Mouse (Mus musculus) hindbrain, embryonic 12.5 days (tissue): Measurements from ENCODE around the gene Iqsec2. TPM values are rescaled to one million over a fixed set of nuclear protein-coding genes. Genes with fewer than 3 reads are reported as not detected.
A peak's percentile ranks its signal among the peaks of the same experiment; 100 is the strongest.

ENCODE experiments used
- ATAC-seq: fragments of 200-750 bp; cut with Nextera tagmentation; 2 replicates; pipeline ENCODE4 v1.8.0; 2017; ENCODE audit warnings: moderate TSS enrichment; ENCODE audit not compliant: low FRiP score
- H3K27ac ChIP-seq: fragments of 300-500 bp; sonication (generic); 2 replicates; pipeline ENCODE4 v1.5.1; 2016; ENCODE audit warnings: mild to moderate bottlenecking
- H3K27me3 ChIP-seq: fragments of 300-500 bp; sonication (generic); 2 replicates; pipeline ENCODE4 v1.6.1; 2016; ENCODE audit warnings: mild to moderate bottlenecking
- H3K36me3 ChIP-seq: fragments of 300-500 bp; sonication (generic); 2 replicates; pipeline ENCODE4 v1.6.1; 2016; ENCODE audit warnings: mild to moderate bottlenecking
- H3K4me1 ChIP-seq: fragments of 300-500 bp; sonication (generic); 2 replicates; pipeline ENCODE4 v1.6.1; 2016
- H3K4me2 ChIP-seq: fragments of 300-500 bp; sonication (generic); replicated peaks from 2 replicates; pipeline ENCODE4 v1.6.1; 2016; ENCODE audit warnings: mild to moderate bottlenecking
- H3K4me3 ChIP-seq: fragments of 300-500 bp; sonication (generic); 2 replicates; pipeline ENCODE4 v1.5.1; 2016; ENCODE audit warnings: mild to moderate bottlenecking
- H3K9ac ChIP-seq: fragments of 300-500 bp; sonication (generic); 2 replicates; pipeline ENCODE4 v1.6.1; 2016; ENCODE audit warnings: mild to moderate bottlenecking, moderate library complexity
- H3K9me3 ChIP-seq: fragments of 300-500 bp; sonication (generic); replicated peaks from 2 replicates; pipeline ENCODE4 v1.6.1; 2016; ENCODE audit warnings: mild to moderate bottlenecking
- WGBS: fragments of 180-500 bp; shearing (Covaris S2); methylation state at CpG from one replicate; pipeline ENCODE4 v1.1.7; 2016; 5-methylcytosine and 5-hydroxymethylcytosine counted together
- polyA plus RNA-seq: library from polyadenylated mRNA; unstranded; fragments of >200 nt; fragmentation: Nextera tagmentation; extraction: Ambion mirVana; gene quantifications from 2 replicates; pipeline ENCODE4 v1.2.1, GENCODE M21; 2016

The Iqsec2 gene
- polyA plus RNA-seq, 1 experiment from 2014 or later = 3.1 TPM

GRCm38 (mm10) chrX:152191266-152191665 is 47.2 kb downstream of the Iqsec2 start:
- Histone ChIP-seq H3K9me3 (no peaks in the 10 kb centered on the region), H3K27ac (no peak overlapping the region), H3K36me3 (no peaks in the 10 kb centered on the region), H3K4me2 (no peak overlapping the region), H3K4me1 (no peaks in the 10 kb centered on the region), H3K9ac (no peak overlapping the region), H3K27me3 (peaks cover 90% of the 10 kb centered on the region), H3K4me3 (no peak overlapping the region)
- 81% methylated on average over 1 of the region's 1 CpGs for WGBS
- ATAC-seq = no peak

GRCm38 (mm10) chrX:152197814-152198648 is 54.0 kb downstream of the Iqsec2 start:
- peaks cover 92% of the 10 kb centered on the region for H3K27me3 ChIP-seq
- no peak overlapping the region for H3K9ac ChIP-seq
- H3K4me2 ChIP-seq = peak overlapping the region; percentile 16
- no peaks in the 10 kb centered on the region for H3K36me3 ChIP-seq
- peaks cover 28% of the 10 kb centered on the region; the same call in 1 of the 2 replicates for H3K4me1 ChIP-seq
- peak overlapping the region; percentile 82 for H3K27ac ChIP-seq
- peak; percentile 89 for ATAC-seq
- 36% methylated on average over 1 of the region's 1 CpGs for WGBS
- H3K9me3 ChIP-seq = no peaks in the 10 kb centered on the region
- no peak overlapping the region for H3K4me3 ChIP-seq

GRCm38 (mm10) chrX:152201737-152202421 is 57.8 kb downstream of the Iqsec2 start:
- Histone ChIP-seq H3K36me3 (no peaks in the 10 kb centered on the region), H3K9ac (no peak overlapping the region), H3K4me1 (peaks cover 28% of the 10 kb centered on the region; the same call in 1 of the 2 replicates), H3K27me3 (peaks cover 96% of the 10 kb centered on the region), H3K9me3 (no peaks in the 10 kb centered on the region), H3K27ac (no peak overlapping the region), H3K4me2 (no peak overlapping the region), H3K4me3 (no peak overlapping the region)
- WGBS = 44% methylated on average over 4 of the region's 4 CpGs
- no peak for ATAC-seq

DNA sequence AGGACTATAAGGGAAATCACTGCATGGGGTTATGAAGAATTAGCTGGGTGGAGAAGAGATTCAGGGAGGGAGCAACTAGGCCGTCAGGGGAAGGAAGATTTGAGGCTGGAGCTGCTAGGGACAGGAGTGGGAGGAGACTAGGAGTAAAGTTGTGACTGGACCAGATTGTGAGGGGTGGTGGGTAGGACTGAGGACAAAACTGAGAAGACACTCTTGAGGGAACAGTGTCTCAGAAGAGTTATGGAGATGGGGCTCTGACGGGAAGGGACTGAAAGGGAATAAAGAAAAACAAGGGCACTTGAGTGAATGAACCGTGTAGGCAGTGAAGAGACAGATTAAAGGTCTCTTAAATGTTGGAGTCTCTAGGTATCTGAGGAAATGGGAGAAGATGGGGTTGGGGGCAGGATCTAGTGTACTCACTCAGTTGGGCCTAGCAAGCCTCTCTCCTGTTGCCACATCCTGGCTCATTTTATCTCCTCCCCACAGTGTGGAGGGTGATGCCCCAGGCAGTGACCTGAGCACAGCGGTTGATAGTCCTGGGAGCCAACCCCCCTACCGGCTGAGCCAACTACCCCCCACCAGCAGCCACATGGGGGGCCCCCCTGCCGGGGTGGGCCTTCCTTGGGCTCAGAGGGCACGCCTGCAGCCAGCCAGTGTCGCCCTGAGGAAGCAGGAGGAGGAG is 58.5 kb downstream of the Iqsec2 start:
- Histone ChIP-seq H3K27me3 (peaks cover 96% of the 10 kb centered on the region), H3K4me3 (no peak overlapping the region), H3K4me1 (peaks cover 23% of the 10 kb centered on the region; the same call in 1 of the 2 replicates), H3K9me3 (no peaks in the 10 kb centered on the region), H3K9ac (no peak overlapping the region), H3K27ac (no peak overlapping the region), H3K36me3 (no peaks in the 10 kb centered on the region), H3K4me2 (no peak overlapping the region)
- ATAC-seq = no peak
- WGBS = 26% methylated on average over 8 of the region's 8 CpGs

- no peaks in the 10 kb centered on the region for H3K9me3 ChIP-seq
- 66% methylated on average over 4 of the region's 4 CpGs for WGBS
- H3K36me3 ChIP-seq = no peaks in the 10 kb centered on the region
- H3K4me2 ChIP-seq = no peak overlapping the region
- peaks cover 93% of the 10 kb centered on the region for H3K27me3 ChIP-seq
- no peak for ATAC-seq
- no peak overlapping the region for H3K9ac ChIP-seq
- H3K4me3 ChIP-seq = no peak overlapping the region
- H3K4me1 ChIP-seq = peaks cover 16% of the 10 kb centered on the region; the same call in 1 of the 2 replicates
- no peak overlapping the region for H3K27ac ChIP-seq
Observed at GRCm38 (mm10) chrX:152203247-152203646, 59.2 kb downstream of the Iqsec2 start.

DNA sequence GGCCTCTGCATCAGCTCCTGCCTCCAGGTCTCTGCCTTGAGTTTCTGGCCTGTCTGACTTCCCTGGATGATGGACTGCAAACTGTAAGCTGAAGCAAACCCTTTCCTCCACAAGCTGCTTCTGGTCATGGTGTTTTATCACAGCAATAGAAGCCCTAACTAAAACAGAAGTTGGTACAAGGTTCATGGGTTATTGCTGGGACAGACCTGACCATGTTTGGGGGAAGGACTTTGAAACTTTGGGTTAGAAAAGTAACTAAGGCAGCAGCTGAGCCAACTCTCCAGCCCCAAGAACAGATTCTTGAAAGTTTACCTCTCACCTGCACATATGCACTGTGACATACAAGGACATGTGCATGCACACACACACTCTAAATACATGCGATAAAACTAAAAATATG is 61.4 kb downstream of the Iqsec2 start:
- H3K9ac ChIP-seq = no peak overlapping the region
- H3K9me3 ChIP-seq = no peaks in the 10 kb centered on the region
- no peak for ATAC-seq
- peaks cover 10% of the 10 kb centered on the region; the same call in 1 of the 2 replicates for H3K4me1 ChIP-seq
- H3K36me3 ChIP-seq = no peaks in the 10 kb centered on the region
- H3K27ac ChIP-seq = no peak overlapping the region
- 100% methylated on average over 1 of the region's 1 CpGs for WGBS
- H3K4me3 ChIP-seq = no peak overlapping the region
- H3K4me2 ChIP-seq = no peak overlapping the region
- H3K27me3 ChIP-seq = peaks cover 92% of the 10 kb centered on the region

- H3K27ac ChIP-seq = no peak overlapping the region
- ATAC-seq = no peak
- no peaks in the 10 kb centered on the region for H3K36me3 ChIP-seq
- WGBS = 83% methylated on average over 1 of the region's 1 CpGs
- peaks cover 90% of the 10 kb centered on the region for H3K27me3 ChIP-seq
- no peaks in the 10 kb centered on the region for H3K4me1 ChIP-seq
- no peak overlapping the region for H3K4me2 ChIP-seq
- no peak overlapping the region for H3K4me3 ChIP-seq
- no peaks in the 10 kb centered on the region for H3K9me3 ChIP-seq
- H3K9ac ChIP-seq = no peak overlapping the region
Observed at GRCm38 (mm10) chrX:152214703-152215102, 70.6 kb downstream of the Iqsec2 start.

- H3K27ac ChIP-seq = no peak overlapping the region
- no peaks in the 10 kb centered on the region for H3K36me3 ChIP-seq
- H3K9me3 ChIP-seq = no peaks in the 10 kb centered on the region
- no peak for ATAC-seq
- H3K4me1 ChIP-seq = no peaks in the 10 kb centered on the region
- no peak overlapping the region for H3K9ac ChIP-seq
- peaks cover 91% of the 10 kb centered on the region for H3K27me3 ChIP-seq
- no peak overlapping the region for H3K4me2 ChIP-seq
- 93% methylated on average over 2 of the region's 2 CpGs for WGBS
- H3K4me3 ChIP-seq = no peak overlapping the region
Observed at GRCm38 (mm10) chrX:152218529-152218928, 74.5 kb downstream of the Iqsec2 start.

DNA sequence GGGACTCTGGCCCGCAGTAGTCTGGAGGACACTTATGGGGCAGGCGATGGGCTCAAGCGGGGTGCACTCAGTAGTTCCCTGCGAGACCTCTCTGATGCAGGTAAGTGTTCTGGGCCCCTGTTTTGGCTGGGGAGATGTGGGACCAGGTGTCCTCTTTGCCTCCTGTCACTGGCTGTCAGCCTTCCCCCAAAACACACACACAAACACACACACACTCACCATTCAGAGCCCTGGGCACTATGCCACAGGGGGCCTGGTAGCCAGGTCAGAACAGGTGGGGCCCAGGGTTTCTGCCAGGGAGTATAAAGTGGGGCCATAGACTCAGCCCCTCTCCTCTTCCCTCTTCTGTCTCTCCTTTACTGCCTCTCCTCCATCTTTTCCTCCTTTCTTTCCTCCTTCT is 77.7 kb downstream of the Iqsec2 start:
- no peak overlapping the region for H3K4me3 ChIP-seq
- no peaks in the 10 kb centered on the region for H3K4me1 ChIP-seq
- H3K36me3 ChIP-seq = no peaks in the 10 kb centered on the region
- H3K4me2 ChIP-seq = no peak overlapping the region
- H3K27ac ChIP-seq = no peak overlapping the region
- H3K9me3 ChIP-seq = no peaks in the 10 kb centered on the region
- H3K9ac ChIP-seq = no peak overlapping the region
- peaks cover 95% of the 10 kb centered on the region for H3K27me3 ChIP-seq
- WGBS = 77% methylated on average over 4 of the region's 4 CpGs
- ATAC-seq = no peak

GRCm38 (mm10) chrX:152222226-152222625 is 78.2 kb downstream of the Iqsec2 start:
- no peaks in the 10 kb centered on the region for H3K9me3 ChIP-seq
- no peak overlapping the region for H3K4me3 ChIP-seq
- H3K9ac ChIP-seq = no peak overlapping the region
- 55% methylated on average over 9 of the region's 9 CpGs for WGBS
- no peaks in the 10 kb centered on the region for H3K4me1 ChIP-seq
- peaks cover 95% of the 10 kb centered on the region for H3K27me3 ChIP-seq
- ATAC-seq = no peak
- no peak overlapping the region for H3K4me2 ChIP-seq
- no peaks in the 10 kb centered on the region for H3K36me3 ChIP-seq
- H3K27ac ChIP-seq = no peak overlapping the region

DNA sequence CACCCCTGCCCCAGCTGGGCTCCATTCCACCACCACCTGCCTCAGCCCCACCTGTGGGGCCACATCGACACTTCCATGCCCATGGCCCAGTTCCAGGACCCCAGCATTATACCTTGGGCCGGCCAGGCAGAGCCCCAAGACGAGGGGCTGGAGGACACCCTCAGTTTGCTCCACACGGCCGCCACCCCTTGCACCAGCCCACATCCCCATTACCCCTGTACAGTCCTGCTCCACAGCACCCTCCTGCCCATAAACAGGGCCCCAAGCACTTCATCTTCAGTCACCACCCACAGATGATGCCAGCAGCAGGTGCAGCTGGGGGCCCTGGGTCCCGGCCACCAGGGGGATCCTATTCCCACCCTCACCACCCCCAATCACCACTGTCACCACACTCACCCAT is 79.2 kb downstream of the Iqsec2 start:
- no peak overlapping the region for H3K27ac ChIP-seq
- H3K4me3 ChIP-seq = no peak overlapping the region
- H3K9me3 ChIP-seq = no peaks in the 10 kb centered on the region
- no peak overlapping the region for H3K9ac ChIP-seq
- 94% methylated on average over 6 of the region's 6 CpGs for WGBS
- H3K4me1 ChIP-seq = no peaks in the 10 kb centered on the region
- H3K27me3 ChIP-seq = peaks cover 95% of the 10 kb centered on the region
- H3K4me2 ChIP-seq = no peak overlapping the region
- H3K36me3 ChIP-seq = no peaks in the 10 kb centered on the region
- ATAC-seq = no peak

DNA sequence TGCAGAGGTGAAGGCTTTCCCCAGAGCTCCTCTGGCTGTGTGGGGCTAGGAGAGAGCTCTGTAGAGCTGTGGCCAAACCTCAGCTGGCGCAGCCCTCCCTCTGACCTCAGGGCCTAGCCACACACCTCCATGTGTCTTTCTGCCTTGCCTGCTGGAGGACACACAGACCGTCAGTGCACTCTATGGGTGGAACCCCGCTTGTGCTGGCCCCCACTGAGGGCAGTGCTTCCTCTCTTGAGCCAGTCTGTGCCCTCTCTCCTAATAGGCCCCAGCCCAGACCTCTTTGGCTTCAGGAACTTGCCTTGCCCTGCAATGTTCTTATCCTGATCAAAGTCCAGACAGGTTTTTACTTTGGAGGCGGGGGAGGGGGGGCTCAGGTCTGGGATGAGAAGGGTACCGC is 80.2 kb downstream of the Iqsec2 start:
- H3K27me3 ChIP-seq = peaks cover 89% of the 10 kb centered on the region
- H3K36me3 ChIP-seq = no peaks in the 10 kb centered on the region
- no peak overlapping the region for H3K4me2 ChIP-seq
- no peak overlapping the region for H3K27ac ChIP-seq
- 78% methylated on average over 5 of the region's 5 CpGs for WGBS
- no peak overlapping the region for H3K9ac ChIP-seq
- H3K4me1 ChIP-seq = no peaks in the 10 kb centered on the region
- no peak for ATAC-seq
- no peak overlapping the region for H3K4me3 ChIP-seq
- no peaks in the 10 kb centered on the region for H3K9me3 ChIP-seq
